Mouse (Mus musculus) megakaryocyte, embryonic 14.5 days (primary cell): ENCODE results near the gene Pcgf6. TPM values are rescaled to one million over a fixed set of nuclear protein-coding genes. Genes with fewer than 3 reads are reported as not detected.

Source experiments
- H3K27me3 ChIP-seq: replicated peaks from 2 replicates; pipeline ENCODE3; 2012; ENCODE audit warnings: inconsistent platforms
- H3K36me3 ChIP-seq: replicated peaks from 2 replicates; pipeline ENCODE3; 2012; ENCODE audit warnings: low read length, inconsistent platforms, mixed read lengths
- H3K4me1 ChIP-seq: 2 replicates; pipeline ENCODE4 v1.6.1; 2012; ENCODE audit warnings: inconsistent platforms
- H3K4me3 ChIP-seq: replicated peaks from 2 replicates; pipeline ENCODE3; 2012; ENCODE audit warnings: moderate library complexity, mild to moderate bottlenecking, inconsistent platforms
- H3K9me3 ChIP-seq: 2 replicates; pipeline ENCODE4 v1.6.1; 2012; ENCODE audit warnings: inconsistent platforms
- FLI1 ChIP-seq: IDR thresholded peaks from 2 replicates; pipeline ENCODE4 v1.6.1; 2012; ENCODE audit warnings: low read length, inconsistent platforms, mixed read lengths
- GATA1 ChIP-seq: IDR thresholded peaks from 3 replicates; pipeline ENCODE4 v1.6.1; 2012; ENCODE audit warnings: mixed read lengths, low read length, inconsistent platforms, borderline replicate concordance
- polyA plus RNA-seq: library from polyadenylated mRNA; stranded (reverse); fragments of >175 nt; gene quantifications from 2 replicates; pipeline ENCODE4 v1.2.3, GENCODE M21; 2012; ENCODE audit warnings: low replicate concordance; ENCODE audit not compliant: insufficient read depth

Gene Pcgf6
- polyA plus RNA-seq, 1 experiment: 2.9 TPM

- H3K9me3 ChIP-seq: no peaks in the 10 kb centered on the region
- peaks cover 25% of the 10 kb centered on the region for H3K4me1 ChIP-seq
- peaks cover 6% of the 10 kb centered on the region for H3K27me3 ChIP-seq
- TF ChIP-seq GATA1 (no peak), FLI1 (no peak)
- H3K4me3 ChIP-seq: no peak overlapping the region
- H3K36me3 ChIP-seq: no peaks in the 10 kb centered on the region
Observed at GRCm38 (mm10) chr19:47053471-47053870, 2.8 kb upstream of the Pcgf6 start.

GRCm38 (mm10) chr19:47052927-47053326 lies 2.2 kb upstream of the Pcgf6 start:
- Histone ChIP-seq H3K9me3 (no peaks in the 10 kb centered on the region), H3K4me3 (no peak overlapping the region), H3K27me3 (peaks cover 6% of the 10 kb centered on the region), H3K36me3 (peaks cover 4% of the 10 kb centered on the region), H3K4me1 (peaks cover 25% of the 10 kb centered on the region)
- TF ChIP-seq GATA1 (no peak), FLI1 (no peak)

GRCm38 (mm10) chr19:47049840-47050239 lies 866 bp downstream of the Pcgf6 start:
- no peak for TF ChIP-seq FLI1
- no peak for TF ChIP-seq GATA1

GRCm38 (mm10) chr19:47049061-47049460 lies 1.6 kb downstream of the Pcgf6 start:
- no peak for TF ChIP-seq FLI1
- TF ChIP-seq GATA1: no peak
- Histone ChIP-seq H3K9me3 (no peaks in the 10 kb centered on the region), H3K36me3 (peaks cover 24% of the 10 kb centered on the region), H3K27me3 (no peaks in the 10 kb centered on the region), H3K4me3 (peak overlapping the region; percentile 18), H3K4me1 (peaks cover 25% of the 10 kb centered on the region)

More at GRCm38 (mm10) chr19:47049840-47050239, 866 bp downstream of the Pcgf6 start:
- Histone ChIP-seq H3K4me1 (peaks cover 25% of the 10 kb centered on the region), H3K36me3 (peaks cover 24% of the 10 kb centered on the region), H3K27me3 (peaks cover 4% of the 10 kb centered on the region), H3K9me3 (no peaks in the 10 kb centered on the region), H3K4me3 (peak overlapping the region; percentile 98)

- Histone ChIP-seq H3K36me3 (peaks cover 29% of the 10 kb centered on the region), H3K9me3 (no peaks in the 10 kb centered on the region), H3K27me3 (no peaks in the 10 kb centered on the region), H3K4me3 (no peak overlapping the region), H3K4me1 (peaks cover 25% of the 10 kb centered on the region)
- TF ChIP-seq FLI1: no peak
Observed at GRCm38 (mm10) chr19:47047236-47047833, 3.4 kb downstream of the Pcgf6 start.

GRCm38 (mm10) chr19:47046343-47046742 lies 4.4 kb downstream of the Pcgf6 start:
- no peak overlapping the region for H3K4me3 ChIP-seq
- H3K9me3 ChIP-seq: no peaks in the 10 kb centered on the region
- H3K36me3 ChIP-seq: peaks cover 31% of the 10 kb centered on the region
- peaks cover 26% of the 10 kb centered on the region for H3K4me1 ChIP-seq
- no peak for TF ChIP-seq FLI1
- no peak for TF ChIP-seq GATA1
- H3K27me3 ChIP-seq: no peaks in the 10 kb centered on the region

GRCm38 (mm10) chr19:47043608-47044007 lies 7.1 kb downstream of the Pcgf6 start:
- H3K4me1 ChIP-seq: peaks cover 9% of the 10 kb centered on the region
- no peak overlapping the region for H3K4me3 ChIP-seq
- peaks cover 48% of the 10 kb centered on the region for H3K36me3 ChIP-seq
- H3K27me3 ChIP-seq: no peaks in the 10 kb centered on the region
- no peaks in the 10 kb centered on the region for H3K9me3 ChIP-seq
- TF ChIP-seq GATA1: no peak
- TF ChIP-seq FLI1: no peak

- TF ChIP-seq GATA1 (no peak), FLI1 (no peak)
- Histone ChIP-seq H3K9me3 (no peaks in the 10 kb centered on the region), H3K27me3 (no peaks in the 10 kb centered on the region), H3K4me1 (peaks cover 9% of the 10 kb centered on the region), H3K4me3 (no peak overlapping the region), H3K36me3 (peaks cover 42% of the 10 kb centered on the region)
Observed at GRCm38 (mm10) chr19:47040720-47041473, 9.8 kb downstream of the Pcgf6 start.

GRCm38 (mm10) chr19:47036596-47036995 lies 14.1 kb downstream of the Pcgf6 start:
- H3K36me3 ChIP-seq: peaks cover 58% of the 10 kb centered on the region
- TF ChIP-seq FLI1: no peak
- TF ChIP-seq GATA1: no peak

GRCm38 (mm10) chr19:47034916-47035315 lies 15.8 kb downstream of the Pcgf6 start:
- H3K4me1 ChIP-seq: peaks cover 9% of the 10 kb centered on the region
- H3K36me3 ChIP-seq: peaks cover 47% of the 10 kb centered on the region
- peaks cover 2% of the 10 kb centered on the region for H3K27me3 ChIP-seq
- no peak overlapping the region for H3K4me3 ChIP-seq
- TF ChIP-seq FLI1 (no peak), GATA1 (no peak)
- no peaks in the 10 kb centered on the region for H3K9me3 ChIP-seq

More at GRCm38 (mm10) chr19:47036596-47036995, 14.1 kb downstream of the Pcgf6 start:
- Histone ChIP-seq H3K4me3 (no peak overlapping the region), H3K27me3 (no peaks in the 10 kb centered on the region), H3K9me3 (no peaks in the 10 kb centered on the region), H3K4me1 (peaks cover 18% of the 10 kb centered on the region)
